Mouse (Mus musculus): Measurements from ENCODE around the gene Klhl20. TPM values are rescaled to one million over a fixed set of nuclear protein-coding genes. Genes with fewer than 3 reads are reported as not detected.
A peak's percentile ranks its signal among the peaks of the same experiment; 100 is the strongest.
"Not testable (repeated sequence)": the region's sequence is repeated elsewhere in the genome, so short reads cannot be mapped to it uniquely, and the experiment has no call there.

Klhl20 gene
- total RNA-seq (2021) = 1 to 10 TPM; 7.9 to 9.0 TPM
- long read RNA-seq, experiment 1, full-length matches to known transcripts = 13 of 14 reads
- long read RNA-seq, experiment 1, partial matches to known transcripts = 0 of 14 reads
- long read RNA-seq, experiment 1, other reads (novel, unspliced or antisense) = 1 of 14 reads
- long read RNA-seq, experiment 2, full-length matches to known transcripts = 8 of 12 reads
- long read RNA-seq, experiment 2, partial matches to known transcripts = 2 of 12 reads
- long read RNA-seq, experiment 2, other reads (novel, unspliced or antisense) = 2 of 12 reads

DNA sequence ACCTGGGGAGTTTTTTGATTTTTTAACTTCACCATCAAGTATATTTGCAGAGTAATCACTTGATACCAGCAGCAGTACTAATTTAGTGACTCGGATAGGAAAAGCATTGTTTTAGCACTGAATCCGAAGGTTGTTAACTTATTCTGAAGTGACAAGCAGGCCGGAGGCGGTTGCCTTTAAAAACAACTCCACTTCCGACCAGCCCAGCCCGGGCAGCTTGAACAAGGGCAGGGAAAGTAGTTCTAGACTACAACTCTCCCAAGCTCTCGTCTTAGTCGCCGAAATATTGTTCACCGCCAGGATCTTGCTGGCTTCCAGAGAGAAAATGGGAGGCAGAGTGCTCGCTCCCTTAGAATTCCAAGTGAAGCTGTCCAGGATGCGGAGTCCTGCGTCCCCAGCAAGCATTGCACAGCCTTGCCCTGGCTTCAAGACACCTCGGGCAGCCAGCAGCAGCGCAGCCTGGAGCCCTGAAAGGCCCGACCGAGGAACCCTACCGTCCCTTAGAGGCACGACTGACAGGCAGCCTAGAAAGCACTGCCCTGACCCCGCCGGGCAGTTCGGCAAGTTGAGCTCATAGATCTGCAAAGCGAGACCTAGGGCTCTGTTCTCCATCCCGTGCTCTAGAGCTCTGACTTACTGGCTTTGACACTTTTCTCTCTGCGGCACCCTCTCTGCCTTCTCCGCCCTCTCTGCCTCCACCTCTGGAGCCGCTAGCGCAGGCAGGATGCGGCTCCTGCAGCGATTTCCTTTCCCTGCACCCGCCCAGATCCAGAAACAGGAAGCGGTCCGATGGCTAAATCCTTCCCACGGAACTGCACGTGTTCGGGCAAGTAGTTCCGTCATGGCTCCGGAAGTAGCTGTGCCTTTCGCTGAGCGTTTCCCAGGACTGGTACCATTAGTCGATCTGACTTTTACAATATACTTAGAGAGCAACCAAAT is at the start of gene Klhl20:
Gene Klhl20 (minus strand): TSS at position 786 of the 939 bp plus-strand sequence.
- DNase-seq (ENCODE audit: low spot score) = peak; percentile 95

DNA sequence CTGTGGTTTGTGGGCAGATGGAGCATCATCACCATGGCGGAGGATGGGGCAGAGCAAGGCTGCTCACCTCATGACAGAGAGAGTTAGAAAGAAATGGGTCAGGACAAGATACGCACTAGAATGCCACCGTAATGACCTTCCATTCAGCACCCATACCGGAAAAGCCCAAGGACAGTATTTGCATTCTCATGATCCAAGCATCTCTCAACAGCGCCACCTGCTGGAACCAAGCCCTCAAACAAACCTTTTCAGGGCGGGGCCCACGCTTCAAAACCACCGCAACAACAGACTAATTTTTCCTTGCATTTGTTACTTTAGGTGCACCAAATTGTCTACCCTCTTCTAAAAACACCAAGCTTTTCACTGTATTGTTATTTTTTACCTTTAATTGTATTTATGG is 49.4 kb upstream of the Klhl20 start:
- DNase-seq (ENCODE audit: low spot score) = peak; percentile 19

DNA sequence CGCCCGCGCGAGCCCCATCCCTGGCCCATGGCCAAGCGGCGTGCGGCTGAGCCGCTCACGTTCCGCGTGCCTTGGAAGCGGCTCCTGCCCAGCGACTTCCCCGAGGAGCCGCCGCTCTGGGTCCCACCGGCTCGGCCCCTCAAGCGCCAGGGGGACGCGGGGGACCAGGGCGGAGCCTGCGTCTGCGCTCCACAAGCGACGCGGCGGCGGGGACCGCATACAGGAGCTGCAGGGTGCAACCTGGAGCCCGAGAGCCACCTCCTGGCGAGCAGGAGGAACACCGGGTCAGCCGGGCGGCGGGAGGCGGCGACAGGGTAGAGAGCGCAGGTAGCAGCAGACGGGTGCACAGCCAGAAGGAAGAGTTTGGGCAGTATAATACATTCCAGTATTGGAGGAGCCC is 39.3 kb upstream of the Klhl20 start:
- DNase-seq (ENCODE audit: low spot score) = peak; percentile 41

DNA sequence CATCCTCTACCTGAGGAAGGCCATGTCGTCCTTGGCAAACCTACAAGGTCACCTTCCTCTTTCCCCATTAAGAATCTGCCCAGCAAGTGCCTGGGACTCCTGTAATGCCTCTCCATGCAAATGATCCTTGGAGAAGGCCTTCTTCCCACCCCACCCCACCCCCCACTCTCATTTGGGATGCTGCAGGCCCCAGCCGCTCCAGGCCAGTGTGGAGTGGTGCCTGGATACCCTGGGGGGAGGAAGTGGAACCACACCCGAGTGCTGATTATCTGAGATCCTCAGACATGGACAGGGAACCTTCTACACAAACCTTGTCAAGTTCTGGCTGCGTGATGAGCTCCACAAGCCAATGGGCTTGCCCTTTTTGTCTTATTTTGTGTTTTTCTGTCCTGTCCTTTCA is 29.0 kb upstream of the Klhl20 start:
- no peak for DNase-seq (ENCODE audit: low spot score)

DNA sequence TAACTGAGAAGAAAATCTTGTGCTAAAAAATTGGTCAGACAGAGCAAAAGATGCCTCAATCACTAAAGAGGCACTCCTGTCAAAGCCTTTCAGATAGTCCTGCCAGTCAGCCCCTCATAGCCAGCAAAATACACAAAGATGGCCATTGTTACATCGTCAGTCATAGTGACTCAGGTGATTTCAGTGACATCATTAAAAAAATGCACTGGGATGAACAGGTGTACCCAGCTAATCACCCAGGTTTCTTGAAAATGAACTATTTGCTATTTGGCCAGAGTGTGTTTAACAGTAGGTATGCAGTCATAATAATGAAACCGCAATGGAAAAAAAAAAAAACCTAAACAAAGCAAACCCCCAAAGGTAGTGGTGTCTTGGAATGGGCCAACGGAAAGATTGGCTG is 27.9 kb upstream of the Klhl20 start, which contains the start of gene Tex50:
Gene Tex50 (minus strand): TSS at position 101 of the 400 bp plus-strand sequence.
- no peak for DNase-seq (ENCODE audit: low spot score)

DNA sequence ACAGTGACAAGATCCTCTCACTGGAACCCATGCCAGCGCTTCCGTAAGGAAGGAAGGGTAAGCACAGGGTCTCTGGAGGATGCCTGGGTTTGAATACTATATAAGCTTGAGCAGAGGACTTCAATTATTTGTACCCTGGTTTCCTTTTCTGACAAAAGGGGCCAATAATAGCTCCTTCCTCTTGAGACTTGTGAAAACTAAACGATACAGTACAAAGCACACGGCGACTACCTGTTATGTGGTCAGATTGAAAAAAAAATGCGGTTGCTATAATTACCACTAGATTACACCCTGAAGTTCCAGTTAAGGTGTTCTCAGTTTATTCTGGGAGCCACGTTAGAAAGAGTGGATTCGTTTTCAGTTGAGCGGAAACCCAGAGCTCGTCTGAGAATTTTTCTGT is 25.2 kb upstream of the Klhl20 start:
- no peak for DNase-seq (ENCODE audit: low spot score)

DNA sequence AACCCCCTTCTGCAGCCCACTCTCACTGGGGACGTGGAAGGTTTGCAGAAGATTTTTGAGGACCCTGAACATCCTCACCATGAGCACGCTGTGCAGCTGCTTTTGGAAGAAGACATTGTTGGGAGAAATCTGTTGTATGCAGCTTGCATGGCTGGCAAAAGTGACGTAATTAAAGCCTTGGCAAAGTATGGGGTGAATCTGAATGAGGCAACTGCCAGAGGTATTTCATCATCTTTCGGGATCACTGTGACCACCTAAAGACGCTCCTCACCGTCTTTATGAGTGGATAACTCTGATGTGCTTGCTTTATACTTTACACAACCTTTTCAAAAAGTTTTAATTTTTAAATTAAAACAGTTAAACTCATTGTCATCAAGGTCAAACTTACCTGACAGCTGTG is 19.8 kb upstream of the Klhl20 start:
- DNase-seq (ENCODE audit: low spot score) = no peak

DNA sequence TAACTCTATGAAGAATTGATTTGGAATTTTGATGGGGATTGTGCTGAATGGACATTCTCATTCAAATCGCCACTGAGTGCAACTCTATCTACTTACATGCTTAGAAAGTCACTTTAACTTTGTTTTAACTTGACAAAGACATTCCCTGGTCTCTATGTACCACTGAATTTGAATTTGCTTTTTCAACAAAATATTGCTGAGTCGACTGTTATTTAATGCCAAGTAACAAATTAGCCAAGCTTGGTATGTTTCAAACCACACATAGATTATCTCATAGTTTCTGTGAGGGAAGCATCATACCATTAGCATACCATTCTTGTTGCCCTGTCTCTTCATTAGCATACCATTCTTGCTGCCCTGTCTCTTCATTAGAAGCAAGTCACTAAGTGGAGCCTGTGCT is 16.6 kb upstream of the Klhl20 start:
- DNase-seq (ENCODE audit: low spot score) = no peak

DNA sequence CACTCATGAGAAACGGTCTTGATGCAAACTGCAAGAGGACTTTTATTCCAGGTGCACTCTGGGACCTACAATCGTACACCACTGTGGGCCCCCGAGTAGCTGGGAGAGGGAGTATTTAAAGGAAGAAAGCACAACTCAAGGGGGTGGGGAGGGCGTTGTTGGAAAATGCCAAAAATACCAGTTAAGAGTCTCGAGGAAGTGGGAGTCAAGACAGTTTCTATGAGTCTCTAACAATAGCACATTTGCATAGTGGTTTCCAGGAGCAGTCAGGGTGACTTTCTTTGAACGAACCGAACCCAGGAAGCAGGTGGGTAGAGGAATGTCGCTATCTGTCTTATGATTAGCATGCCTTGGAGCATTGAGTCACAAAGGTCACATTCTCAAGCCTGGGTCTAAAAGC is 14.3 kb upstream of the Klhl20 start:
- not testable (repeated sequence) for DNase-seq (ENCODE audit: low spot score)

DNA sequence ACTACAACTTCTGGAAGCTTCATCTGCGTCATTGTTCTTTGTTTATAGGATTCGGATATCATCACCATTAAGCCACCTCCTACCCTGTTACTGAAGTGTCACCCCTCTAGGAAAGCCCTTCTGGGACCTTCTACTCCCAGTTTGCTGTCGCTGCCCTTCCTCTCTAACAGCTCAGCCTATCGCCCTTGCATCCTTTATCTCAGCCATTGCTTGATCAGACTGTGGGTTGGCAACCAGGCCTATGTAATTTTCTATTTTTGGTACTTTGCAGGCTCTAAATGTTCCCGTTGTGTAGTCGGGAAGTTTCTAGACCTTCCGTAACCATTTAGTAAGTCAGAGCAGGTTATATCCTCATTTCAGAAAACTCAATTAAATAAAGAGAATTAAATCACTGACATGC is 11.9 kb upstream of the Klhl20 start:
- DNase-seq (ENCODE audit: low spot score) = no peak

DNA sequence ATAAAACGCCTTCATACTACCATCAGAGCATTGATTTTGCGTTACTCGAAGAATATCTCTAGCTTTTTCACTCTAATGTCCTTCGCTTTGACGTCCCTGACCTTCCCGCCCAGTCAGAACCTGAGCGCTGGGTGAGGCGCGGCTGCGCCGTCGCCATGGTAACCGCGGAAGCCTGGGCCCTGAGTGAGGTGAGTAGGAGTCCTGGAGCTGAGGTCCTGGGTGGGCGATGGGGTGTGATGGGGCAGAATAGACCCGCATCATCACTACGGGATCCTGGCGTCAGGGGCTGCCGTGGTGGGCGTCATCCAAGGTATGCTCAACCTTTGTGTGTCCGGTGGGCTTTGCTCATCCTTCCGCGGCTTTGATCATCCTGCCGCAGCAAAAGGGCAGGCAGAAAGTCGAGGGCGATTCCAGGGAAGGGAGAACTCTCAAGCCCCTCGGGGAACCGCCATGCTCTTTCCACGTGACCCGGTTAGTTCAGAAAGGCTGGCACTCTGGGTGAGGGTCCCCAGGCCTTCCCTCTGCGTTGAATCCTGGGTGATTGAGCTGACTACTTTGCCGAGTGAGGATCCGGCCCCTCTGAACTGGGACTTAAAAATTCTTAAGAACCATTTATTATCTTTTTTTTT is 11.3 kb upstream of the Klhl20 start, which contains the start of gene Ankrd45:
Gene Ankrd45 (plus strand): TSS at position 161 of the 629 bp plus-strand sequence.
- no peak for DNase-seq (ENCODE audit: low spot score)

DNA sequence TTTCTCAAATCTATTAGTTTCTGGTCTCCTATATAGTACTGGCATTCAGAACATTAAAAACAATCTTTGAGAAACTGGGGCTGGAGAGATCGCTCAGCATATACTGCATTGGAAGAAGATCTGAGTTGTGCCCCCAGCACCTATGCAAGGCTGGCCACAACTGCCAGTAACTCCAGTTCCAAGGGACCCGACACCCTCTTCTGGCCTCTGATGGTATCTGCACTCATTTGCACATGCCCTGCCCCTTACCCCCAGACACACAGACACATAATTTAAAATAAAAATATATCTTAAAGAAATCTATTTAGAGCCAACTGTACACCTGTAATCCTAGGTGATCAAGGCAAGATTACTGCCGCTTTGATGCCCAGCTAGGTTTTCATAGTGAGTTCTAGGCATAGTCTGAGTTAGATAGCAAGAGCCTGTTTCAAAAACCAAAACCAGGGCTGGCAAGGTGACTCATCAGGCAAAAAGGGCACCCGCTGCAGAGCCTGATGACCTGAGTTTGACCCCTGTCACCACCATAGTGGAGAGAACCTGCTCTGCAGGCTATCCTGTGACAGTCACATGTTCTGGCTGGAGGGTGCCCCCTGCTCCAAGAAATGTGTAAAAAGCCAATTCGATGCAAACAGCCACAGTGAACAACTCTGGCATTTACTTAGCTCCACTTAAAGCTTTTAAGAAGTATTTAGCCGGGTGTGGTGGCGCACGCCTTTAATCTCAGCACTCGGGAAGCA is 8.9 kb upstream of the Klhl20 start:
- no peak for DNase-seq (ENCODE audit: low spot score)

DNA sequence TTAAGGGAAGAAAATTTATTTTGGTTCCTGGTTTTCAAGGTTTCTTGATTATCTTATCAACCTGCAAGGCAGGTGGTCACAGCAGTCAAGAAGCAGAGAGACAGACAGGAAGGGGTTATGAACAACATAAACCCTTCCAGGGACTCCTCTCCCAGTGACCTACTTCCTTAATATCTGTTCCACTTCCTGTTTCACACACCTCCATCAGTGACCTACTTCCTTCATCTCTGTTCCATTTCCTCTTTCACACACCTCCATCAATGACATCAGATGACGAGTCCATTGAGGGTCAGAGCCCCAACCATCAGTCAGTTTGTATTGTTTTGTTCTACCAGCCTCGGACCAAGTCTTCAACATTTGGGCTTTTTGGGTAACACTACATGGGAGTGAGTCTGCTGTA is 8.2 kb upstream of the Klhl20 start:
- no peak for DNase-seq (ENCODE audit: low spot score)

DNA sequence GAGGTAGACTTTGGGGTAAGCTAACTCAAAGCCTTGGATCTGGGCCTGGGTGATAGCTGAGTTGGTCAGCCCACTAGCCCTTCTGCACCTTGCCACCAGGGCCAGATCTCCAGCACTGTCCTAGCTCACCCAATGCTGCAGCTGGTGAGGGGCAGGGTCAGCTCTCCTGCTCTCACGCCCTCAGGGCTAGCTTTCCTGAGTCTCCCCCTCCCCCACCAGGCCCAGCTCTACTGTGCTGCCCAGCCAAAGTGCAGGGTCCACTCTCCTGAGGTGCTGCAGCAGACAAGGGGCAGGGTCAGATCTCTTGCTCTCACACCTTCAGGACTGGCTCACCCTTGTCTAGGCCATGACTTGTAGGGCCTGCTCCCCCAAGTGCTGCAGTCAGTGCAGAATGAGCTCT is 4.8 kb downstream of the Klhl20 start:
- no peak for DNase-seq (ENCODE audit: low spot score)

DNA sequence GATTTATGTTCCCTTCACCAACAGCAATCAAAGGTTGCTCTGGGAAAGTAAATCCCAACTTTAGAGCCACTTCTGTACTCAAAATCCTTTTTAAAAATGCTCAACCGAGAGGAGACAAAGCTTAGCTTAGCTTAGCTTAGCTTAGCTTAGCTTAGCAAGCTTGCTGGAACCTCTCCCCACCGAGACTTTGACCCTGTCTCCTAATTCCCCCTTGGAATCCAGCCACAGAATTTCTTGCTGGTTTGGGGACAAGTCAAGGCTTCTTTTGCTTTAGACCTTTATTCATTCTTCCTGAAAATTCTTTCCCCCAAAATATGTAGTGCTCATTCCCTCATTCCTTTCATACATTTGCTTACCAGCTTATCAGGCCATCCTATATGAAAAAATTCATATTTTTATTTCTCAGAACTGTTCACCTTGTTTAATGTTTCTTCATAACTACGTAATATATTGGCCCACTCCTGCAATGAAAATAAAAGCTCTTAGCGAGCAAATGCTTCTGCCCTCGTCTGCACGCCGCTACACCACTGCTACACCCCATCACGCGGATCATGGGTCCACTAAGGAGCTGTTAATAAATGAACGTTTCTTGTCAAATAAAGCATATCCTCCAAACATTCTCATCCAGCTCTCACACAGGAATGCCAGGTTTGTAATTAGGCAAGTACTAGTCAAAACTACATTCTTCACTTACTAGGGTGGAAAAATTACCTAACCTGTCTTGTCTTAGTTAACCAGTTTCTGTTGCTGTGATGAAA is 8.5 kb downstream of the Klhl20 start:
- no peak for DNase-seq (ENCODE audit: low spot score)

DNA sequence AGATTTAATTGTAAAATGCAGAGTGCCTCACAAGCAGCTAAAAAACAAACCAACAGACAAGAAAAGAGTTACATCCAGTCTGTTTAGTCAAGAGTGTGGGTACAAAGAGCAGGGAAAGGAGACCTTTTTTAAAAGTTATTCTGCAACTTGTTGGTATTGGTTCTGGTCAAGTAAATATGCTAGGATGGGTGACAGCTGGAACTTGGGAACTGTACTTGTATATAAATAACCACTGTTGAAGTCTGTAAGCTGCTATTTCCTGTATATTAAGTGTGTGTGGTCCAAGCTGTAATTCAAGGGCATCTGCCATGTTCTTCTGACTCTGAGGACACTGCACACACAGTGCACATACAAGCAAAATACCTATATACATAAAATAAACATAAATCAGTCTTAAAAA is 16.7 kb downstream of the Klhl20 start:
- DNase-seq (ENCODE audit: low spot score) = no peak

DNA sequence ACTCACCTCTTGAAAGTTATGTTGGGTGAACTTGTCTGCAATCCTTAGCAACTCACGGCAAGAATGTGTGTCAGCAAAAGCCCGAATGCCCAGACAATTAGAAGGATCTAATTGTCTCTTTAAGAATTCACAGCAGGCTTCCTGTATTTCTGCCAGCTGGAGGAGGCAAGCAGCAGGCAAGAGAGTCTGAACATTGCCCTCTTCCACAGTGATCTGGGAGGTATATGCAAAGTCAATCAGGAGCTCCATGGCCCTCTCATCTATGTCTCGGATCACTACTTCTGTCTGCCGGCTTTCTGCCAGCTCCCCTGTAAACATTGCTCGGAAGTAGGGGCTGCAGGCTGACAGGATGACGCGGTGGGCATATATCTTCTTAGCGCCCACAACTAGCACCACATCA is 22.1 kb downstream of the Klhl20 start:
- DNase-seq (ENCODE audit: low spot score) = no peak

DNA sequence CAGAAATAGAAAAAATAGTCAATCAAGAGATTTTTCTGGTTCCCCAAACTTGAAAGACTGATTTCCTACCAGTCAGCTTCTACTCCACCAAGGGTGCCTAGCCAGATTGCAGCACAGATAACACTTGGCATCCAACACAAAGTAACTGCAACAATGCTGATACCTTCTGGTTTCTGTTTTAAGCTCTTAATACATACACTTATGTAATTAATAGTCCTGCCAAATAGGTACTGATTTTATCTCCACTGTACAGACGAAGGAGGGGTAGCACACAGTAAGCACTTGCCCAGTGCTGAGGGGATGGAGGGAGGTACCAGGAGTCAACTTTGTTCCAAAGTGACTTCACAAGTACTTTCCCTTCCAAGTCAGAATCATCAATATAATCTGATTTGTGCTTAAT is 27.5 kb downstream of the Klhl20 start:
- DNase-seq (ENCODE audit: low spot score) = no peak

DNA sequence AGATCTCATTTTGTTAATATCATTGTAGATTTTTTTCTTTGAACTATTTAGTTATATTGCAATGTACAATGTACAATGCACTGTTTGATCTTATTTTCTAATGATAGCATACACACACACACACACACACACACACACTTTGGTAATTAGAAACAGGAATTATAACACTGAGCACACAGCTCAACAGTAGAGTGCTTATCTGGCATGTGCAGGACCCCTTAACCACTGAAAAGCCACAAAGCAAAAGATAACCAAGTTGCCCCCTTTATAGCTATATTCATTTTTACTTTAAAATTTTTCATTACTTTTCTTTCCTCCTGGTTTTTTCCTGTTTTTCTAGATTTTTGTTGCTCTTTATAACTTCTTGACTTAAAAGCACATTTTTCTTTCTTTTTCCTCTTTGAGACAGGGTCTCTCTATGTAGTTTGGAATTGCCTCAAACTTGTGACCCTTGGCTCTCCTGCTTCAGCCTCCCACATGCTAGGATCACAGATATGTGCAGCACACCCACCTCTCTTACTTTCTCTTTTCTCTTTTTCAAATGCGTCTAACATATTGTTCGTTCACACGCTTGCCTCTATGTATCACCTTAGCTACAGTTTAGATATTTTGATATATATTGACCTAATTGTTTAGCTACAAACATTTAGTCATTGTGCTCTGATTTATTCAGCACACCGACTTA is 31.4 kb downstream of the Klhl20 start:
- no peak for DNase-seq (ENCODE audit: low spot score)

DNA sequence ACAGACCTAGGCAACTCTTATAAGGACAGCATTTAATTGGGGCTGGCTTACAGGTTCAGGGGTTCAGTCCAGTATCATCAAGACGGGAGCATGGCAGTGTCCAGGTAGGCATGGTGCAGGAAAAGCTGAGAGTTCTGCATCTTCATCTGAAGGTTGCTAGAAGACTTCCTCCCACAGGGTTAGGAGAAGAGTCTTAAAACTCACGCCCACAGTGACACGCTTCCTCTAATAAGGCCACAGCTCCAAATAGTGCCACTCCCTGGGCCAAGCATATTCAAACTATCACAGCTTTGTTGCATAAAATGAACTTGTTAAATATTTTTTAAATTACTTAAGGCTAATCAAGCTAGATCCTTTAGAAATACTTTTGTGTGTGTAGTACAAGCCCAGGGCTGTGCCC is 54.1 kb downstream of the Klhl20 start:
- no peak for DNase-seq (ENCODE audit: low spot score)
